Mouse (Mus musculus): ENCODE data around the gene Heyl.
"Not testable (repeated sequence)": the region's sequence is repeated elsewhere in the genome, so short reads cannot be mapped to it uniquely, and the experiment has no call there.

The Heyl gene

GRCm38 (mm10) chr4:123284731-123285624, 51.6 kb downstream of the Heyl start:
- DNase-seq (ENCODE audit: inconsistent ontology term), result no peak

GRCm38 (mm10) chr4:123286790-123287189, 53.4 kb downstream of the Heyl start:
- DNase-seq (ENCODE audit: inconsistent ontology term), result no peak

GRCm38 (mm10) chr4:123289038-123289437, 55.7 kb downstream of the Heyl start:
- DNase-seq (ENCODE audit: inconsistent ontology term), result no peak

GRCm38 (mm10) chr4:123292390-123292789, 59.0 kb downstream of the Heyl start:
- DNase-seq (ENCODE audit: inconsistent ontology term), result no peak

- no peak for DNase-seq (ENCODE audit: inconsistent ontology term)
Observed at GRCm38 (mm10) chr4:123292989-123293388, 59.6 kb downstream of the Heyl start.

- DNase-seq (ENCODE audit: inconsistent ontology term), result no peak
Observed at GRCm38 (mm10) chr4:123293661-123294443, 60.5 kb downstream of the Heyl start.

- not testable (repeated sequence) for DNase-seq (ENCODE audit: inconsistent ontology term)
Observed at GRCm38 (mm10) chr4:123295026-123295425, 61.7 kb downstream of the Heyl start.

- no peak for DNase-seq (ENCODE audit: inconsistent ontology term)
Observed at GRCm38 (mm10) chr4:123295516-123296147, 62.3 kb downstream of the Heyl start.

- no peak for DNase-seq (ENCODE audit: inconsistent ontology term)
Observed at GRCm38 (mm10) chr4:123296148-123296534, 62.8 kb downstream of the Heyl start.

GRCm38 (mm10) chr4:123297195-123297960, 64.0 kb downstream of the Heyl start:
- DNase-seq (ENCODE audit: inconsistent ontology term), result no peak

- DNase-seq (ENCODE audit: inconsistent ontology term), result no peak
Observed at GRCm38 (mm10) chr4:123298226-123298625, 64.9 kb downstream of the Heyl start.

GRCm38 (mm10) chr4:123298980-123299670, 65.8 kb downstream of the Heyl start:
- DNase-seq (ENCODE audit: inconsistent ontology term), result peak; percentile 81

Measured in Muller cell, postnatal 12 days (primary cell).